ENCODE assay signal across 12 mouse cellular contexts in genomic region chr3:3308461-3308860, GRCm38 (mm10).
DNase-seq lines count a peak whose midpoint lies in the region; ATAC-seq and TF ChIP-seq lines count a peak whose summit lies in the region.
"Had no signal": no experiment of that assay in that cellular context is flagged by ENCODE, and none has a peak within 500 bp of the region (broad histone marks: within the 10 kb centered on the region; RNA-seq: fewer than 3 reads in every experiment).

No protein-coding gene starts in this region.

- intact Hi-C loops in heart, postnatal 14 days (cut with DNase I): no loop called here

- H3K9me3 ChIP-seq in heart, embryonic 13.5 days: peaks cover 17% of the 10 kb centered on the region
- H3K9me3 ChIP-seq in CH12.LX (replicated peaks; ENCODE audit: low read length): peaks cover 13% of the 10 kb centered on the region
- H3K9me3 ChIP-seq in limb, embryonic 14.5 days (ENCODE audit: control insufficient read depth, low read length): no peaks in the 10 kb centered on the region
- H3K9me3 ChIP-seq: liver, embryonic 15.5 days; stomach, embryonic 15.5 days had no signal

- H3K4me1 ChIP-seq in heart, embryonic 13.5 days: no peaks in the 10 kb centered on the region
- no peaks in the 10 kb centered on the region for H3K4me1 ChIP-seq in CH12.LX (ENCODE audit: control insufficient read depth in 1 of 2, insufficient read depth in 2 of 2)
- no peaks in the 10 kb centered on the region for H3K4me1 ChIP-seq in limb, embryonic 14.5 days (ENCODE audit: control insufficient read depth, insufficient read depth, low read length)
- H3K4me1 ChIP-seq: liver, embryonic 15.5 days; stomach, embryonic 15.5 days had no signal

- TF ChIP-seq RAD21 in CH12.LX (IDR thresholded peaks at IDR 0.05; ENCODE audit: low read depth, low read length): no peak; the same call in 1 of the 2 replicates

- no peaks in the 10 kb centered on the region for H3K36me3 ChIP-seq in heart, embryonic 13.5 days
- H3K36me3 ChIP-seq in CH12.LX (replicated peaks in 1 of 2; ENCODE audit: control insufficient read depth in 1 of 2, insufficient read depth in 1 of 2, low read length in 1 of 2): no peaks in the 10 kb centered on the region
- H3K36me3 ChIP-seq in limb, embryonic 14.5 days (ENCODE audit: control insufficient read depth, insufficient read depth, low read length): no peaks in the 10 kb centered on the region
- H3K36me3 ChIP-seq: liver, embryonic 15.5 days; stomach, embryonic 15.5 days had no signal

- no peak for TF ChIP-seq CTCF in CH12.LX (conservative IDR thresholded peaks at IDR 0.05 in 1 of 2, IDR thresholded peaks at IDR 0.05 in 1 of 2; ENCODE audit: low read depth in 2 of 2, low read length in 2 of 2)

- dilution Hi-C loops in CH12.LX (cut with MboI; ENCODE audit: extremely low pct_ligation_motif_present, extremely low pct_unique_long_range_greater_than_20kb, low sequenced_read_pairs): no loop called here

- ATAC-seq in heart, embryonic 13.5 days (ENCODE audit: extremely low read depth, insufficient number of reproducible peaks, low FRiP score, low TSS enrichment): no peak
- ATAC-seq in limb, embryonic 14.5 days (ENCODE audit: low FRiP score, low read depth): no peak
- no peak for ATAC-seq in cerebellum, adult (ENCODE audit: insufficient number of reproducible peaks, low FRiP score, low TSS enrichment)

- no peaks in the 10 kb centered on the region for H3K79me2 ChIP-seq in CH12.LX (replicated peaks; ENCODE audit: control insufficient read depth, extremely low read depth, insufficient read depth, poor library complexity, severe bottlenecking)

- no peak for TF ChIP-seq POLR2A in CH12.LX (IDR thresholded peaks at IDR 0.05; ENCODE audit: low read depth, low read length)
- TF ChIP-seq POLR2A in limb, embryonic 14.5 days (IDR thresholded peaks at IDR 0.05; ENCODE audit: borderline replicate concordance, extremely low read depth, insufficient read depth, insufficient read length): no peak

- in situ Hi-C loops in CH12.LX (cut with MboI; ENCODE audit: low pct_ligation_motif_present, low pct_unique_long_range_greater_than_20kb, low sequenced_read_pairs): no loop called here

- H3K4me2 ChIP-seq in heart, embryonic 13.5 days: 0 out of 2 replicates have a peak overlapping the region, but pooled peaks have one; percentile 3
- no peak overlapping the region for H3K4me2 ChIP-seq in CH12.LX (ENCODE audit: insufficient read depth, low read depth, poor library complexity, severe bottlenecking)
- peak overlapping the region; percentile 7; the same call in 1 of the 2 replicates for H3K4me2 ChIP-seq in limb, embryonic 14.5 days (replicated peaks; ENCODE audit: low read depth, low read length, severe bottlenecking)
- H3K4me2 ChIP-seq: liver, embryonic 15.5 days; stomach, embryonic 15.5 days had no signal

- no peak for TF ChIP-seq EP300 in CH12.LX (IDR thresholded peaks at IDR 0.05; ENCODE audit: low read length)

- no peak overlapping the region for H3K27ac ChIP-seq in heart, embryonic 13.5 days (replicated peaks)
- H3K27ac ChIP-seq in CH12.LX (ENCODE audit: insufficient read depth, low read depth): no peak overlapping the region
- H3K27ac ChIP-seq in limb, embryonic 14.5 days (replicated peaks; ENCODE audit: low read depth, low read length): no peak overlapping the region
- H3K27ac ChIP-seq: liver, embryonic 15.5 days; stomach, embryonic 15.5 days had no signal

- H3K9ac ChIP-seq in heart, embryonic 13.5 days: no peak overlapping the region
- no peak overlapping the region for H3K9ac ChIP-seq in CH12.LX (ENCODE audit: insufficient read depth, low read depth)
- H3K9ac ChIP-seq in limb, embryonic 14.5 days (ENCODE audit: low read depth, low read length, severe bottlenecking): no peak overlapping the region
- H3K9ac ChIP-seq: liver, embryonic 15.5 days; stomach, embryonic 15.5 days had no signal

- H3K4me3 ChIP-seq in heart, embryonic 13.5 days: no peak overlapping the region
- no peak overlapping the region for H3K4me3 ChIP-seq in CH12.LX (replicated peaks in 1 of 3; ENCODE audit: low read depth in 2 of 3, low read length in 2 of 3, poor library complexity in 1 of 3)
- no peak overlapping the region for H3K4me3 ChIP-seq in limb, embryonic 14.5 days (replicated peaks; ENCODE audit: low read length)
- H3K4me3 ChIP-seq: liver, embryonic 15.5 days; stomach, embryonic 15.5 days had no signal

- no peaks in the 10 kb centered on the region for H3K27me3 ChIP-seq in heart, embryonic 13.5 days (replicated peaks)
- no peaks in the 10 kb centered on the region for H3K27me3 ChIP-seq in CH12.LX (replicated peaks)
- no peaks in the 10 kb centered on the region for H3K27me3 ChIP-seq in limb, embryonic 14.5 days (ENCODE audit: control insufficient read depth, insufficient read depth, low read length)
- H3K27me3 ChIP-seq: liver, embryonic 15.5 days; stomach, embryonic 15.5 days had no signal

- 48% methylated on average over 14 of the region's 14 CpGs for WGBS in heart, embryonic 13.5 days
- 62% methylated on average over 14 of the region's 14 CpGs for WGBS in limb, embryonic 14.5 days

- DNase-seq in heart, postnatal 14 days: no peak
- DNase-seq in CH12.LX (ENCODE audit: extremely low read depth) (no peak), MN1 (ENCODE audit: low spot score) (no peak)
- peak; percentile 0 for DNase-seq in brain, adult 2 months (ENCODE audit: low read depth, low spot score)
- DNase-seq in limb, embryonic 14.5 days (ENCODE audit: low spot score): no peak
- no peak for DNase-seq in adrenal gland, adult (ENCODE audit: inconsistent age in 2 of 2, low spot score in 1 of 2)
- DNase-seq: cerebellum, adult 8-10 months; gastrocnemius, postnatal 14 days had no signal

TF ChIP-seq in CH12.LX, 34 proteins besides CTCF, POLR2A, EP300 and RAD21:
- TF ChIP-seq KAT2A (IDR thresholded peaks at IDR 0.05; ENCODE audit: insufficient replicate concordance, low read length) (no peak), ZKSCAN1 (IDR thresholded peaks at IDR 0.05; ENCODE audit: borderline replicate concordance, low read depth, low read length) (no peak), CHD1 (IDR thresholded peaks at IDR 0.05; ENCODE audit: low read depth, low read length) (no peak), SMC3 (IDR thresholded peaks at IDR 0.05; ENCODE audit: low read depth, low read length) (0 out of 2 replicates have a peak, but pooled peaks have one; percentile 11)
